Mouse (Mus musculus): ENCODE measurements at regions not wholly inside any gene's neighbourhood (a gene's known extent, or its start where the extent isn't known, plus 50 kb on each side); places are given as distances from the start of the nearest gene placed in this dataset.

GRCm38 (mm10) chr9:101446316-101446715 lies 194.7 kb upstream of the Ppp2r3a start:
- no peaks in the 10 kb centered on the region for H3K4me1 ChIP-seq (replicated peaks; ENCODE audit: control insufficient read depth in 2 of 2, insufficient read depth in 2 of 2, low read length in 1 of 2)
- H3K9me3 ChIP-seq (ENCODE audit: control insufficient read depth, low read length) = no peaks in the 10 kb centered on the region
- no peak for TF ChIP-seq EP300 (IDR thresholded peaks at IDR 0.05; ENCODE audit: low read depth)
- no peak for TF ChIP-seq CTCF (IDR thresholded peaks at IDR 0.05; ENCODE audit: low read depth)
- DNase-seq (ENCODE audit: low read depth in 3 of 3, low spot score in 3 of 3) = no peak
- H3K9ac ChIP-seq (replicated peaks) = no peak overlapping the region
- H3K27me3 ChIP-seq (ENCODE audit: control insufficient read depth, insufficient read depth, low read length) = no peaks in the 10 kb centered on the region
- H3K36me3 ChIP-seq (replicated peaks; ENCODE audit: control insufficient read depth, insufficient read depth, low read depth) = no peaks in the 10 kb centered on the region
- no peak overlapping the region for H3K27ac ChIP-seq
- H3K4me2 ChIP-seq (ENCODE audit: low read depth) = no peak overlapping the region
- 58% methylated on average over 2 of the region's 2 CpGs for WGBS (ENCODE audit: insufficient replicate concordance)
- ATAC-seq (ENCODE audit: insufficient read depth) = no peak
- no peak overlapping the region for H3K4me3 ChIP-seq (ENCODE audit: insufficient read depth in 1 of 2, low read depth in 2 of 2, low read length in 2 of 2)

DNA sequence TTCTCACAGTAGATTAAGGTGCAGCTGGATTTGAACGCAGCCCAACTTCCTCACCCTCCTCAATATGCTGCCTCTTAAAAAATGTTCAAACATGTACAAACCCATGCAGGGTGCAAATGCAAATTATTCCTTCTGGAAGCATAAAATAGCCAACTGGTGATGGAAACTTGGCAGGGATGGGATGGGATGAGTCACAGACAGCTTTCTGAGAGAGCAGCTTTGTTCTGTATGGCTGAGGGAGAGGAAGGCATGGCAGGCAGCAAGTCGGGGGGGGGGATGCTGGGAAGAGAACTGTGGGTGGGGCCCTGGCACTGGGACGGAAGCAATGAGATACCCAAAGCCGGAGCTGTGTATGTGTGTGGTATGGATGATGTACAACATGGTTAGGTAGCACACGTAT lies 194.2 kb upstream of the Ppp2r3a start:
- Histone ChIP-seq H3K27me3 (ENCODE audit: control insufficient read depth, insufficient read depth, low read length) (no peaks in the 10 kb centered on the region), H3K4me3 (ENCODE audit: insufficient read depth in 1 of 2, low read depth in 2 of 2, low read length in 2 of 2) (no peak overlapping the region), H3K4me1 (replicated peaks; ENCODE audit: control insufficient read depth in 2 of 2, insufficient read depth in 2 of 2, low read length in 1 of 2) (no peaks in the 10 kb centered on the region), H3K4me2 (ENCODE audit: low read depth) (no peak overlapping the region), H3K36me3 (replicated peaks; ENCODE audit: control insufficient read depth, insufficient read depth, low read depth) (no peaks in the 10 kb centered on the region), H3K9ac (replicated peaks) (no peak overlapping the region), H3K27ac (no peak overlapping the region), H3K9me3 (ENCODE audit: control insufficient read depth, low read length) (no peaks in the 10 kb centered on the region)
- ATAC-seq (ENCODE audit: insufficient read depth) (no peak), DNase-seq (ENCODE audit: low read depth in 3 of 3, low spot score in 3 of 3) (no peak)
- WGBS (ENCODE audit: insufficient replicate concordance) = 59% methylated on average over 5 of the region's 5 CpGs
- no peak for TF ChIP-seq EP300 (IDR thresholded peaks at IDR 0.05; ENCODE audit: low read depth)
- TF ChIP-seq CTCF (IDR thresholded peaks at IDR 0.05; ENCODE audit: low read depth) = no peak

DNA sequence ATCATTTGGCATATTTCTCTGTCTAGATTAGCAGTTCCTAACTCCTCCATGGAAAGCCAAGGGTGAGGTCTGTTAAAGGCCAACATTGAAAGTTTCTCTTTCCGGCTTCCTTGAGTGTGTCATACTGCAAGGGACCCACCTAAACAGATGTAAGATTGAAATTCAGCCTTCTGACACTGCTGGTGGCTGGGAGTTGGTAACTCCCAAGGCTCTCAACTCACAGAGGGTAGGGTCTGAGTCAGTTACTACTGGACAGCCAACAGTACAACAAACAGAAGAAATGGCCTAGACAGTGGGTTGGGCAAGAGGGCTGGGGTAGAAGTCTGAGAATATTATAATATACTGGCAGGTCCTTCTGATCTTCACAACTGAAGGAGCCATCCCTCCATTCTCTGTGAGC lies 193.7 kb upstream of the Ppp2r3a start:
- Histone ChIP-seq H3K36me3 (replicated peaks; ENCODE audit: control insufficient read depth, insufficient read depth, low read depth) (no peaks in the 10 kb centered on the region), H3K27ac (no peak overlapping the region), H3K27me3 (ENCODE audit: control insufficient read depth, insufficient read depth, low read length) (no peaks in the 10 kb centered on the region), H3K4me2 (ENCODE audit: low read depth) (no peak overlapping the region), H3K9ac (replicated peaks) (no peak overlapping the region), H3K9me3 (ENCODE audit: control insufficient read depth, low read length) (no peaks in the 10 kb centered on the region), H3K4me1 (replicated peaks; ENCODE audit: control insufficient read depth in 2 of 2, insufficient read depth in 2 of 2, low read length in 1 of 2) (no peaks in the 10 kb centered on the region), H3K4me3 (ENCODE audit: insufficient read depth in 1 of 2, low read depth in 2 of 2, low read length in 2 of 2) (no peak overlapping the region)
- no peak for ATAC-seq (ENCODE audit: insufficient read depth)
- 66% methylated on average over 1 of the region's 1 CpGs for WGBS (ENCODE audit: insufficient replicate concordance)
- TF ChIP-seq CTCF (IDR thresholded peaks at IDR 0.05; ENCODE audit: low read depth) = no peak
- TF ChIP-seq EP300 (IDR thresholded peaks at IDR 0.05; ENCODE audit: low read depth) = no peak
- DNase-seq (ENCODE audit: low read depth in 3 of 3, low spot score in 3 of 3) = no peak

DNA sequence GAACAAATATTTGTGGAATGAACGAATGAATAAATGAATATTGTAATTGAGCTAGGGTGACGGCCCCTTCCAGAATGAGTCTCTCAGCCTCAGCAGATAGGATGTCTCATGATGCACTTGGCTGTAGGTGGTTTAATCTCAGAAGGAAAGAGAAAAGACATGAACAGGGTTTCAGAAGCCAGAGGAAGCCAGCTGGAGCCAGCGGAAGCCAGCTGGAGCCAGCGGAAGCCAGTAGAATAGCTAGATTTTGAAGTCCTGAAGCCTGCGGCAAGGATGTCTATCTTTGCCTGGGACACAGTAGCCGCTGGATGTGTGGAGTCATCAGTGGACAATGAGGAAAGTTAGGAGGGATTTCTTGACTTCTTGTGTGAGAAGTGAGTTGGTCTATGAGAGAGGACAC lies 188.3 kb upstream of the Ppp2r3a start:
- Histone ChIP-seq H3K4me2 (ENCODE audit: low read depth) (no peak overlapping the region), H3K27ac (no peak overlapping the region), H3K9ac (replicated peaks) (no peak overlapping the region), H3K4me3 (ENCODE audit: insufficient read depth in 1 of 2, low read depth in 2 of 2, low read length in 2 of 2) (no peak overlapping the region), H3K4me1 (replicated peaks; ENCODE audit: control insufficient read depth in 2 of 2, insufficient read depth in 2 of 2, low read length in 1 of 2) (no peaks in the 10 kb centered on the region), H3K36me3 (replicated peaks; ENCODE audit: control insufficient read depth, insufficient read depth, low read depth) (no peaks in the 10 kb centered on the region), H3K27me3 (ENCODE audit: control insufficient read depth, insufficient read depth, low read length) (no peaks in the 10 kb centered on the region), H3K9me3 (ENCODE audit: control insufficient read depth, low read length) (no peaks in the 10 kb centered on the region)
- TF ChIP-seq CTCF (IDR thresholded peaks at IDR 0.05; ENCODE audit: low read depth) = no peak
- TF ChIP-seq EP300 (IDR thresholded peaks at IDR 0.05; ENCODE audit: low read depth) = no peak
- ATAC-seq (ENCODE audit: insufficient read depth) (no peak), DNase-seq (ENCODE audit: low read depth in 3 of 3, low spot score in 3 of 3) (no peak)
- 69% methylated on average over 6 of the region's 6 CpGs for WGBS (ENCODE audit: insufficient replicate concordance)

DNA sequence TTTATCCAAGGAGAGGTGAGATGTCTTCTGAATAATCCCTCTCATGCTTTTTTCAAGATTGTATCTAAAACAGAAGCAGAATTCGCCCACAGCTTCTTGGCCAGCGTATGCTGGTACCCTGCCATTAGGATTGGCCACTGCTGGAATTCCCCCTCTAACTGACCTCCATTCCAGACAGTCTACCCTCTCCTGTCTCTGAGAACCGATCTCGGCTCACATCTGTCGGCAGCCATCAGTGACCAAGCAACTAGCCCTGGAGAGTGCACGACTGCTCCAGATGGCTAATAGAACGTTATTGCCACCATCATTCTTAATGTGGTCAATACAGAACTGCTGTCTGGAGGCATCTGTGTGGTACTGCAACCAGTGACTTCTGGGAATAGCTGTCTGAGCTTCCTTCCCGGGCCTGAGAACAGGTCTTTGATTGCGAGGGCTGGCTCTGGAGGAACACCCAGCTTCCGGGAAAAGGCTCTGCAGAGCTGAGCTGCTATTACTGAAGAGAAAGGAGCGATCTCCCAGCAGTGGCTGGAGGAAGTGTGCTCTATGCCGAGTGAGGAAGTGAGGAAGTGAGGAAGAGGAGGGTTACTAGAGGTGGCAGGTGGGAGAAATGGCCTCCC lies 187.1 kb upstream of the Ppp2r3a start:
- Histone ChIP-seq H3K27ac (no peak overlapping the region), H3K9me3 (ENCODE audit: control insufficient read depth, low read length) (no peaks in the 10 kb centered on the region), H3K4me3 (ENCODE audit: insufficient read depth in 1 of 2, low read depth in 2 of 2, low read length in 2 of 2) (no peak overlapping the region), H3K9ac (replicated peaks) (no peak overlapping the region), H3K4me2 (ENCODE audit: low read depth) (no peak overlapping the region), H3K27me3 (ENCODE audit: control insufficient read depth, insufficient read depth, low read length) (no peaks in the 10 kb centered on the region), H3K36me3 (replicated peaks; ENCODE audit: control insufficient read depth, insufficient read depth, low read depth) (no peaks in the 10 kb centered on the region), H3K4me1 (replicated peaks; ENCODE audit: control insufficient read depth in 2 of 2, insufficient read depth in 2 of 2, low read length in 1 of 2) (no peaks in the 10 kb centered on the region)
- ATAC-seq (ENCODE audit: insufficient read depth) (no peak), DNase-seq (ENCODE audit: low read depth in 3 of 3, low spot score in 3 of 3) (no peak)
- TF ChIP-seq EP300 (IDR thresholded peaks at IDR 0.05; ENCODE audit: low read depth) (no peak), CTCF (IDR thresholded peaks at IDR 0.05; ENCODE audit: low read depth) (no peak)
- WGBS (ENCODE audit: insufficient replicate concordance) = 38% methylated on average over 12 of the region's 12 CpGs

Data from liver, embryonic 14.5 days (tissue).